Mouse (Mus musculus) R1 (cell line): Measurements from ENCODE around the gene Kcnip1.

Experiments used
- DNase-seq: peaks from one replicate; pipeline ENCODE4 v3.0.0-alpha.2; 2018; ENCODE audit warnings: low read depth, low spot score

Kcnip1 gene

DNA sequence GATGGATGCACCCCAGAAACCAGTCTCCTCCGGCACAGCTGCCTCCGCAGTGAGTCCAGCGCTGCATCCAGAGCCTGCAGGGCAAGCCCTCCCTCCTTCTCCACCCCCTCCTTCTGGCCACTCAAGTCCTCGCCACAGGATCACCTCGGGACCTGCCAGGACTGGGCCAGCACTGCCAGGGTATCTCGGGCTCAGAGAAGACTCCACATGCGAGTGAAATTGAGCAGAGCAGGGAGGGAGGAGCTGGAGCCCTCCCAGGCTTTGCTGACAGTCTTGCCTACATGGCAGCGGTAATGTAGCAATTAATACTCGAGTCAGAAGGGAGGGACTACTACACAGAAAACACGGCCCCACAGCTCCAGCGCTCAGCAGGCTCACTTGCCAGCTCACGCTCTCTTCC lies at the start of gene Kcnip1:
TSS of gene Kcnip1 (minus strand) at position 215 of the 400 bp plus-strand sequence.
- no peak for DNase-seq

DNA sequence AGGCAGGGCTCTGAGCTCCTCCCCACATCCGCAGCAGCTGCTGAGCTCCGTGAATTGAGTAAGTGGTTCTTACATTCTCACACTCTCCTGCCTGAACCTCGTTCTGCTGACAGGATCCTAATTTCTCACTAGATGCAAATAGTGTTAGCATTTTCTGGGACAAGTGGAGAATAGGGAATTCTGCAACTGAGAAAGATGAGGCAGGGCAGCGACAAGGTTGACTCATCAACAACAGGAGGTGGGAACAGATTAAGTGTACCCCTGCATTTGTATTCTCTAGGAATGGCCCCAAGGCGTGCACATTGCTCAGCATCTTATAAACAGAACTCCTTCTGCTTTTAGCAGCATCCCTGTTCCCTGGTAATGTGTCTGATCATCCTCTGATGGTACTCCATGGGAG lies 47.1 kb upstream of the Kcnip1 start:
- no peak for DNase-seq

DNA sequence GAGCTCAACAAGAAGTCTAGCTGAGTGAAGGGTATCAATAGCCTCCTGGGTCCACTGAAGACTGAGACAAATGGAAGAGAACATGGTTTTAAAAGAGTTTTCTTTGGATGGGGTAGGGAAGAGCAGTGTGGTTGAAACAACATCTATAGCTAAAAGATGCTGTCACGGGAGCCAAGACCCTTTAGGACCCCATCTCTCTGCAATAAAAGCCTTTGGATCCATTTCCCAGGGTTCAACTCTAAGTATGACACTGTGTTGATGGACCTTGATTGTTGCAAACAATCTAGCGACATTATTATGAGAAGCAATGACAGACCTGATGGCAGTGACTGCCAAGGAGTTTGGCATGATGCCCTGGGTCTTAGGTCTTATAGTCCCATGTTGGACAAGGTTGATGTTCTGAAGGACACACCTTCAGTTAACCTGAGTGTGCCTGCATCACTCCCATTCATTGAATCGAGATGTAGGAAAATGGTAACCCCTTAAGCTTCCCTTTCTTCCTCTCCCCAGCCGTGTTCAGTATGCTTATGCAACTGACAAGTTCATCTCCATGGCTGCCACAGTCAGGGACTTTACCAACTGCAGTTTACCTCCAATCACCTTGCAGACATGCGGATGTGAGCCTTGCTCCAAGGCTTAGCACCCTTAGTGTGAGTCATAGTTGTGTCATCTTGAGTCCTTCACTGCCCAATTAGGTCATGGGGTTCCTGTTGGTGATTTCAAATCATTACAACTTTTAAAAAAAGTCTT lies 43.1 kb upstream of the Kcnip1 start:
- DNase-seq = no peak

DNA sequence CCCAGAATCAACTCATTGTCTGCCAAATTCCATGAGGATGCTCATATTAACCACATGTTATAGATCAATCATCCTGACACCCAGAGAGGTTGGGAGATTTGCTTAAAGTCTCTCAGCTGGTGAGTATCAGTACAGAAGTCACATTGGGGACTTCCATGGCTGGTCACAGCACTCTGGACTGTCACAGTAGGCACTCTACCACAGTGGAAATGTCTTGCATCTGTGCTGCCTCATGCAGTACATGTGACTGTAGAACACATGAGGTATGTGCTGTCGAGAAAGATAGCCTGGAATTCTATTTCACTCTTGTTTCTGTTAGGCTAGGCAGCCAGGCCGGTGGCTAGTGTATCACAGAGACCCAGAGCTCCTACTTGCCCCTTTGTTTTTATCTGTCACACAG lies 41.8 kb upstream of the Kcnip1 start:
- no peak for DNase-seq

DNA sequence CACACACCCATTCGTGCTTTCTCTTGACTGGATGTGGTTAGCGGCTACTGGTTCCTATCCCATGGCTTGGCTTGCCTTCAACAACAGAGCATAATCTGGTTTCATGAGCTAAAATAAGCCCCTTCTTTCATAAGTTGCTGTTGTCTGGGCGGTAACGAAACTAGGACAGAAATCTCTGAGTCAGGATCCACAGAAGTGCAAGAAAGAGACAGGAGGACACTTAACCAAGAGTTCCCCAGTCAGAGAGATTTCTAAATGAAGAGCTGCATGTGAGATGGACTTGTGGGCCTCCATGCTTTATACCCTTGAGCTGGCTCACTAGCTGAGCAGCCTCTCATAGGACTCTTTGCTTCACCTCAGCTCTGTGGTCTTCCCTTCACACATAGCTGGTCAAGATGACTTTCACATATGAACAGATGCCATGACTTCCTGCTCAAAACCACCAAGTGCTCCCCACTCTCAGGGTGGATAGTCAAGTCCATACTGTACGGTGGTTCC lies 41.1 kb upstream of the Kcnip1 start:
- no peak for DNase-seq

DNA sequence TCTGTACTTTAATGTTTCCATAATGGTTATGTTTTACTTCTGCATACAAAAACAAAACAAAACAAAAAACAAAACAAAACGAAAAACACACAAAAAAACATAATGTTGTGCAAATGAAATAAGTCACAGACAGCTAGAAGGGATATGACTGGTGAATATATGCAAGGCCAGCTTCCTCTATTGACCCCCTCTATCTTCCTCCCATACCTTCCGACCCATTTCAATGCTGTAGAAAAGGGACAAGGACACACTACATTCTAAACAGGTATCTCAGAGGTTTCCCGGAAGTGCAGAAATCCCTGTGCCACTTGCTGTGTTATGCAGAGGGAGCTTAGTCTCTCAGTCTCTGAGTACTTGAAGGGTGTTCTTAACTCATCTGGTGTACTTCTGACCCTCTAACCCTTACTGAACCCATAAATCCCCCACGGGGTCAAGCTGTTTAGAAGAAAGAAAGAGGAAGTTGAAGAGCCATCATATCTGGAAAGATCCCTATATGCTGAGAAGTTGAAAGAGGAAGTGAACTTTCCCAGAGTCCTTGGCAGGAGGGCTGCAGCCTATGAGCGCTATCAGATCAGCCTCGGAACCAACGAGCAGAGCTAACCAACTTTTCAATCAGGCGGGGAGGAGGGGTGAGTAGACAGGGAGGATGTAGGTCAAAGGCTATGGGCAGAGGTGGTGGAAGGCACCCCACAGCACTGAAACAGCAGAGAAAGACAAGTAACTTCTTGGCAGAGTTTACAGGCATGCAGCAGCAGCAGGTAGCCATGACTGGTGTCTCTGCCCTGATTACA lies 38.3 kb upstream of the Kcnip1 start:
- peak; percentile 5 for DNase-seq

DNA sequence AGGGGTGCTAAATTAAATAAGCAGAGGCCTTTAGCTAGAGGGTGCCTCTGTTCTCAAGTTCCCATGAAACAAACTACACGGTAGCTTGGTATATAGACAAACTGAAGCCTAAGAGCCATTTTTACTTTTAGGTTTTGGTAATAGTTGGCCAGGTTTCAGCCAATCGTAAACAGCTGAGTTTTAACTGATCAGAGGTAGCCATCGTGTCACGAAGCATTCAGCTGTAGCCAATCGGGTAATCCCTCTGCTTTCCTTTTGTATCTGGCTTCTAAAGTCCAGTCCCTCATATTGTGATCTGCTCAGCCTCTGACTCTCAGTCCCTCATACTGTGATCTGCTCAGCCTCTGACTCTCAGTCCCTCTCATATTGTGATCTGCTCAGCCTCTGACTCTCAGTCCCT lies 36.7 kb upstream of the Kcnip1 start:
- no peak for DNase-seq

DNA sequence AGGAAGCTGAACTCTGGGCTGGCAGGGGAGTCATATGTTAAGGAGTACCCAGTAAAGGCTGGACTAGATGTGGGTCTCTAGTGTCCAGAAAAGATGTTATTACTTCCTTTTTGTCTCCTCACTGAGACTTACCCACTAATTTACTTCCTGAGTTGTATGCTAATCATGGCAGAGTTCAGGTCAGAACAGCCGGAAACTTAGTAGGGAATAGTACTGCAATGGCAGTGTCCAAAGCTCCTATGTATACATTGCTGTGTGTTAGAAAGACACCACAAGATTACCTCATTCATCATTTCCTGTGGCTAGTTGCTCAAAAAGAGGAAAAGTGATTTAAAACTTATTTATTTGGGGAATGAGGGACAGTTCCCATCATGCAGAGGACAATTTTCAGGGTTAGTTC lies 32.1 kb upstream of the Kcnip1 start:
- no peak for DNase-seq

DNA sequence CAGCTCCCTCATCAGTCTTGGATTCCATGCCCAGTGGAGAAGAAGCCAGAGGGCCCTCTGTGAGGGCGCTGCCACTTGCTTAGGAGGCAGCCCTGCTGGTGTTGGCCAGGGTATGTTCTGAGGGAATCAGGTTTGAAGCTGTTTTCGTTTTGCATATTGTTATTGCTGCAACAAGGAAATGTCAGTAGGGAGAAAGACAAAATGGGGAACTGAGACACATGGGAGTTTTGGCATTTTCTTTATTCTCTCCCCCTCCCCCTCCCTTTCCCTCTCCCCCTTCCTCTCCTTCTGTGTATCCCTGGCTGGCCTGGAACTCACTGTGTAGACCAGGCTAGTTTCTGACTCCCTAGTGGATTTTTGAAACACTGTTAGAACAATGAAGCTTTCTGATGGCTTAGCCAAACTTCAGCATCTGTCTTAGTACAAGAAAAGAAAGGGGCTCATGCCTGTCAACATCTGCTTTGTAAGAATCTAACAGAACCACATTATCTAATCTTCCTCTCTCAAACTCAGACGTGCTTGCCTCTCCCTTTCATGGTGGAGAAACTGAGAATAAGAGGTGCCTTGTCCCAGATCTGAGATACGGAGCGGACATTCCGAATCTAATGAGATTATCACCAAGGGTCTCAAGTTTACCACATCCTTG lies 19.2 kb upstream of the Kcnip1 start:
- no peak for DNase-seq

DNA sequence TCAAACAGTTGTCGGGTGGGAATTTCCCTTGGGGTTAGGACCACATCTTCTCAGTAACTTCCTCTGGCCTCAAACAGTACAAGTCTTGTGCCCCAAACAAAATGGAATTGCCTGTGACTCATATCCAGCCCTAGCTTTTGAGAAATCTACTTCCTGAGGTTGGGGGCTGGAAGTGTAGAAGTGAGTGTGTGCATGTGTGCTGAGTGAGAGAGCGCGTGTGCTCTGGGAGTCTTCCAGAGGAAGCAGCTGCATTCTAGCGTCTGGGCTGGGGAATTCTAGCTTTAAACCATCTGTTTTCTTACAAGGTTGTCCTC lies 17.9 kb upstream of the Kcnip1 start:
- no peak for DNase-seq

DNA sequence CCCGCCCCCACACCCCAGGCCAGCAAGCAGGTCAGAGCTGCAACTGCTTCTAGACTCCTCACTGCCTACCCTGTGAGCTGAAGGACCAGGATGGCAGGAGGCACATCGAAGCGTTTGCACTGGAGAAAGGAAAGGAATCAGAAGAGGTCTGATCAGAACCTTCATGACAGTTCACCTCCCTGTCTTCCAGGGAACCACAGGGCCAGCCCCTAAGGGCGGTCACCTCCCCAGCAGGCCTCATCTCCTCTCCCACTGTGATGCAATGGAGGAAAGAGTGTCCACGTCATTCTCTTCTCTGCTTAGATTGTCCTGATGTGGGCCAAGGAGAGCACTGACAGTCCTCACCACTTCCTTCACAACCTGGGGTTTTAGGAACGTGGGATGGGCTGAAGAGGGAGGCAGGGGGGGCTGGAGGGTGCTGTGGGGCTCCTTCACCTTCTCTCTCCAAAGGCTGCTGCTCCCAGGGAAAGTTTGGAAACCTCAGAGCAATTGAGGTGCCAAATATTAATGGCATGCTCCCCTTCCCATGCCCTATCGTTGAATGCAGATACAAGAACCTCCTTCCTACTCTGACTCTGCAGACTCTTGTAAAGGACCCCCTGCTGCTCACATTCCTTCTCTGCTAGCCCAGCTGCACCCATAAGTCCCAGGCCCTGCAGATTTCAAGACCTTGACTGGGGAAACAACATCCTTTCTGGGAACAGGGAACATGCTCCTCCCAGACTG lies 17.3 kb upstream of the Kcnip1 start:
- DNase-seq = peak; percentile 53

DNA sequence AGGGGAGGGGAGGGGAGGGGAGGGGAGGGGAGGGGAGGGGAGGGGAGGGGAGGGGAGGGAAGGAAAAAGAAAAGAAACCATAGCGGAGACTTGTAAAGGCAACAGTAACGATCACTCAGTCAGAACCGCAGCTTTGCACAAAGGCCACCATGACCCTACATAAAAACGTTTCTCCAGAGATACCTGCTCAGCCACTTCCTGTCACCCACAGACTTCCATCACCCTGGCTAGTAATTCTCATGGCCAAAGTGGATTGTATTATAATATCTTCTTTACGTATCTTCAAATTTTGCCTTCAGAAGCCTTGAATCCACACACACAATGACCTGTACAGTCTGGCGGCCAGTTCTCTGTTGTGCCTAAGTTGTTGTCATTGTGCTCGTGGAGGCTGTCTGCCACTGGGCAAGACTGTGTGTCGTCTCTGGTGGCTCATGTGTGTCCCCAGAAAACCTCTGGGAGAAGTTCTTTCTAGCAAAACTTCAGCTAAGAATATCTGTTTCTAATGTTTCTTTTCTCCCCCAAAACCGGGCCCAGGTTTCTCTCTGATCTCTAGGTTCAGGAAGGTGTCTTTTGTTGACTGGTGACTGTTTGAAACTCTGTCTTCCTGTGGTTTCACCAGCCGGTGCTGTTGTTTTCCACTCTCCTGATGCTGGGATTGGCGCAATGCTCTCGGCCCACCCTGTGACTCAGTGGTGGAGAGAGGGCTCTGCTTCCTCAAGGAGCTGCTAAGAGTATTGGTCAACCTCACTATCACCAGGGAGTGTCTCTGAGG lies 16.6 kb upstream of the Kcnip1 start:
- DNase-seq = no peak

DNA sequence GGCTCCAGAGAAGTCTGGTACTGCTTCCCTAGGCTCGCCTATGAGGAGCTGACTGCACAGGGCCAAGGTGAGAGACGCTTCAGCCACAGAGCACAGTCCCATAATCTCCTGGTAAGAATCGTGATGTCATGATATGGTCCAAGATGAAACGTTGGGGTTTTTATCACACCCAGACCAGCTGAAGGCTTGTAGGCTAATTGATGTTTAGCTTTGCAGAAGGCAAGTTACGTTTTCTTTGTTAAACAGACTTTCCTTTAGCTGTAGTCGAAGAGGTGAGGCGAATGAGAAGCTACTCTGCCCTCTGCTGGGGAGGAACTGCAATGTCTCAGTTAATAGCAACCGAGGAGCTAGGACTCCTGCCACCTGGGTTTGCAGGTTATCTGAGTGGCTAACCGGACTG lies 15.8 kb upstream of the Kcnip1 start:
- peak; percentile 72 for DNase-seq

DNA sequence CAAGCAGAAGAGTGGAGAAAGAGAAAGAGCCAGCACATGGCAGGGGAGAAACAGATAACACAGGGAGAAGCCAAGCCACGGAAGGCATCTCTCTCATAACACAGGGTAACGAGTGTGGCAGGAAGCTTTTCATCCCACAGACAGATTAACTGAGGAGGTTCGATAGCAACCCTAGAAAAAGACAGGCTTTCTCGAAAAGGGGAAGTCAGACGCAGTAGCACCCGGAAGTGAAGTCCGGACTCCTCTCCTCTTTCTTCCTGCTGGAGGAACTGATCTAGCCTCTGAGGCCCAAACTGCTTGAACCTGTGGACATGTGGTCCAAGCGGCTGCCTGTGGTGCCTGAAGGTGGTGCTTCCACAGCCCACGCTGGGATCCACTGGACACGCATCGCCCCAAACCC lies 15.3 kb upstream of the Kcnip1 start:
- no peak for DNase-seq

DNA sequence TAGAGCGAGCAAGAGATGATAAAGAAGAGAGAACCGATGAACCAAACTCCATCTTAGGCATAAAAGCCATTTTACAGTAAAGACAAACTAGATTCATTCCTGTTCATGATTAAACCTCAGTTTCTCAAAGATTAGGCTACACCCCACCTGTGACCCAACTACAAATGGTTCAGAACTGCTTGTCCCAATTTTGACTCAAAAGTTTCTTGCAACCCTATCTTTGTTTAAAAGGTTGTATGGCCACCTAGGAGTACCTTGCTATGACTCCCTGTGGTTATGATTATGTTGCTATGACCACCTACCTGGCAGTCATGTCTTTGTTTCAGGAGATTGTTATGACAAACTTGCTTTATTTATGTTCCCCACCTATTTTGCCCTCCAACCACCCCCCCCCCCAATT lies 14.7 kb upstream of the Kcnip1 start:
- no peak for DNase-seq

DNA sequence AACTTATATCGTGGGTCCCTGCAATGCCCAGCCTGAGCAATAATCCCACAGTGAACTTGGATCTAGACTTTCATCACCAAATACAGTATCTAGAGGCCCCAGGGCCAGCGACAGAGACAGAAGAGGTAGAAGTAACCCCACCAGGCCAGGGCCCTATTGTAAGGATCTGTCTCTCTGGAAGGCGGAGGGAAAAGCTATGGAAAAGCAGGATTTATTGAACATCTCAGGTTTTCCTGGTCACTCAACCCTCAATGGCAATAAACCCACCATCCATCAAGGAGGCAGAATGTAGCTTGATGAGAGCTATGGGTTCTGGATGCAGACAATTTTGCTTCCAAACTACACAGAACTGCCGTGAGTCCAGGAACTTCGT lies 9.6 kb upstream of the Kcnip1 start:
- DNase-seq = no peak

DNA sequence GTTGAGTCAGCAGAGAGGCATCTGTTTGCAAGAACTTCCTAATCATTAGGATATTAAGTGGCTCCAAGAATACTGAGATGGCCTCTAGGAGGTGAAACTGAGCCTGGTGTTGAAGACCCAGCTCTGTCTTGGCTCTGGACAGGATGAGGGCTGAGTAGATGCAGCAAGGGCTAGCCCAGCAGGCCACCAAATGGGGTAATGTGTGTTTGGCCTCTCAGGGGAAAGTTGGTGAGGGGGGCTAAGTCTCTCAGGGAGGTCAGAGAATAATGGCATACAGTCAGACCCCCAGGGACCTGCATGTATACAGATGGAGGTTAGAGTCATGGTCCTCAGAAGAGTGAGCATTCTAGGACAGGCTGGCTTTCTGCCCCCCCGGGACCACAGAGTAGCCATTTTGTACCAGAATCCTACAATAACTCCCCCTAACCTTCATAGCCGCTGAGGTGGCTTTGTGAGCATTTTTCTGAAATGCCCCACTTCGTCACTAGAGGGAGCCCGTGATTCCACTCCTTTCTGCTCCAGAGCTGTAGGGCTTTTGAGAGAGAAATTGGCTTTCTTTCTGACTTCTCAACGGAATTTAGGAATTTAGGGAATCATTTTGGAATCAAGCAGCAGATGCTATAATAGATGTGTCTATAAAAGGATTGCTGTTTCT lies 9.1 kb upstream of the Kcnip1 start:
- peak; percentile 51 for DNase-seq

DNA sequence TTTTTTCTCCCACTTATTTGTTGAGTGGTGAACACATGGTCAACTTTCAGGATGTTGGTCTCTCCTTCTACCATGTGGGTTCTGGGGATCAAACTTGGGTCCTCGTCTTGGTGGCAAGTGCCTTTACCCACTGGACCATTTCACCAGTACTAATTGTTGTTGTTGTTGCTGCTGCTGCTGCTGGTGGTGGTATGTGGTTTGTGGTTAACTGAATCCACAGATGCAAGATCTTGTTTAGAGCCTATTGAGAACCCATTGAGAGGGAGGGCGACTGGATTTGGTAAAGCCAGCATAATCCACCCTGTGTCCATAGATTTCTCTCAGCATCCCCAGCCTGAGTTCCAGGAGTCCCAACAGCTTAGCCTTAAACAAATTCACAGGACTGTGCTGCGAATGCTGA lies 7.5 kb upstream of the Kcnip1 start:
- no peak for DNase-seq

DNA sequence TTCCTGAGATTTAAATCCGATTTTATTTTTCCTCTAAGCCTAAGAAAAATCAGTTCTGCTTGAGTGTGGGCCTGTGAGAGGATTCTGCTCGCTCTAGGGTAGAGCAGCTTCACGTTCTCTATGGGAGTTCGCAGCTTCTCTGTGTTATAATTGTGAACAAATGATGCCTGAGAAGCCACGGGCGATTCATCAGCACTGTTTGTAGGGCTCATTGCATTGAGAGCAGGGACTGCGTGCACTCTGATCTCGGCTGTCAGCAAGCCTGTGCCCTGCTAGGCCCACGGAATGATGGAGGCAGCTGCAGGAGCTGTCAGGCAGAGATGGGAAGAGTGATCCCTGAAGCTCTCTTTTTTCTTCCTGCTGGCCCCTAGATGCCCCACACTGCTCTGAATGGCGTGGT lies 5.3 kb upstream of the Kcnip1 start:
- no peak for DNase-seq

DNA sequence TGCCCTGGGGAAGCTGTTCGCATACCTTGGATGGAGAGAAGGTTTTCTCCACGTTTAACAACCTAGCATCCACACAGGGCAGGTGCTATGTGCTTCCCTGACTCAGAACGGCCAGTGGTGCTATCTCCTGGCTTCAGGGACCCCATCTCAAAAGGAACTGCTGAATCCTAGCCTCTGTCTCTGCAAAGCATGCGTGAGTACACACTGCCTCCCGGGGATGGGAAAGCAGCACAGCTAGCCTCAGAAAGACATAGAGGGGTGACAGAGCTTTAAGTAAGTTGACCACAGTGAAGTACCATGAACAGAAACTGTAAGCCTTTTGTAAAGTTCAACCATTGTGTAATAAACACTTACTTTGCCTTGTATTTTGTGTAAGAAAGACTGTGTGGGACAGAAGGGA lies 544 bp upstream of the Kcnip1 start:
- no peak for DNase-seq

DNA sequence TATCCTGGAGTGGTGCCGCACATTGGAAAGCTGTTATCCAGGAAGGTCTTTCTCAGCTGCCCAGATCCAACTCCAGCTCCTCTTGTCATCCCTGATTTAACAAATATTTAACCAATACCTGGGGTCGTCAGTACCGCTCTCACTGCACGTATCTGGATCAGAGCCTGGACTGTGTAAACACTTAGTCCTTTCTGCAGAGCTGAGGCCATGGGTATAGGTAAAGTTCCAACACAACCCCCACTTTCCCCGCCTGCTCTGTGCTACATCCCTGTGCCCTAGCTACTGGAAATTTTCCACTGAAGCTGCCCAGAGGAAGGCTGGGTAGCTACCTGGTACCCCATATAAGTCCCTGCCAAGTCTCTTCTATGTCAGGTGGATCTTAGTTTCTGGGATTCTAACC lies 3.0 kb downstream of the Kcnip1 start:
- DNase-seq = no peak
